Mouse (Mus musculus): ENCODE results near the gene Ints4. TPM values are rescaled to one million over a fixed set of nuclear protein-coding genes. Genes with fewer than 3 reads are reported as not detected.
A peak's percentile ranks its signal among the peaks of the same experiment; 100 is the strongest.

Gene Ints4
- polyA plus RNA-seq, 1 experiment from 2014 or later = 34.0 TPM

GRCm38 (mm10) chr7:97578361-97579066 lies 97.8 kb downstream of the Ints4 start:
- peak overlapping the region; percentile 80 to 100 for H3K4me3 ChIP-seq (ENCODE audit: control insufficient read depth in 1 of 2, insufficient read depth in 1 of 2, low read depth in 1 of 2, low read length in 2 of 2)
- H3K4me1 ChIP-seq (ENCODE audit: control insufficient read depth in 2 of 2, insufficient read depth in 2 of 2, low read length in 2 of 2) = peaks cover 0 to 18% of the 10 kb centered on the region in 2 experiments; a peak in 2 of 4 replicates
- peak overlapping the region; percentile 84 for H3K9ac ChIP-seq (ENCODE audit: low read length)
- H3K36me3 ChIP-seq (ENCODE audit: control insufficient read depth, insufficient read depth, low read length) = 0 out of 2 replicates have a peak, but pooled peaks cover 3% of the 10 kb centered on the region
- H3K27me3 ChIP-seq (ENCODE audit: control insufficient read depth, insufficient read depth, low read length) = no peaks in the 10 kb centered on the region
- WGBS = 29% methylated on average over 8 of the region's 8 CpGs
- H3K4me2 ChIP-seq (ENCODE audit: low read length) = peak overlapping the region; percentile 92
- peak overlapping the region; percentile 93 to 99 for H3K27ac ChIP-seq (replicated peaks in 1 of 2; ENCODE audit: control insufficient read depth in 1 of 2, insufficient read depth in 1 of 2, low read depth in 2 of 2, low read length in 2 of 2)
- peaks cover 3% of the 10 kb centered on the region; the same call in 1 of the 2 replicates for H3K9me3 ChIP-seq (ENCODE audit: control insufficient read depth, low read length)
- no peak for ATAC-seq (ENCODE audit: insufficient number of reproducible peaks, insufficient read depth, low FRiP score, low read depth)

DNA sequence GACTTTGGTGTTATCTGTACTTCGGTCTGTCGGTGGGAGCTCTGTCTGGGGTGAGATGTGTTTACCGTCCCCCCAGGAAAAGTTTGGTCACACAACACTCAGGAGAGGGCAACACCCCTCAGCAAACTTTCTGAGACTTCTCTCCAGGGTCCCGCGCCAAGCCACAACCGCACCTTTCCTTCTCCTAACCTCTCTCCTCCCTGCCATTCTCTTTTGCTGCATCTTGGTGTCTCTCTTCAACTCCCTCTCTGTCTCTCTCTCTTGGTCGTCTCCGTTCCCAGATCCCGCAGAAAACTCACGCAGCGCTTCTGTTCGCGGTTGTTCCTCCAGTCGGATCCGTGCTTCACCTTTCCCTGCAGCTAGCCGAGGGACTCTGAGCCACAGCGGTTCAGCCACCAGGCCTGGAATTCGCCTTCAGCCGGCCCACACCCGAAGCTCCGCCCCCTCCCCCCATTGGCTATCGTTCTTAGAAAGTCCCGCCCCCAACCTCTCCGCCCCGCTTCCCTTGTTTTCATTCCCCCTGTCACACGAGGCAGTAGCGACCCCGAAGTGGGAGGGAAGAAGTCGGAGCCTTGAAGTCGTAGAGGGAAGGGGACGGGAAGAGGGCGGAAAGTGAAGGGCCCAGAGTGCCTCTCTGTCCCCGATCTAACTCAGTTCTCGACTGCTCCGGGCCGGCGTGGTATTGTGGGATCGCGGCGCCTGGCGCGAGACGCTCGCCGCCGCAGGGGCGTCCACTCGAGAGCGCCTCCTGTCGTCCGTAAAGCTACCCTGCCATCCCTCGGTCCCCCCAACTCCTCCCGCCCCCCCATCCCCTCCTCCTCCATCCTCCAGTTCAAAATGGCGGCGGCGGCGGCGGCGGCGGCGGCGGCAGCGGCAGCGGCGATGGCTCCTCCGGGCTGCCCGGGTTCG lies 98.6 kb downstream of the Ints4 start, which contains the start of the genes Aamdc and Rsf1:
TSS of gene Aamdc (minus strand) at position 431 of the 909 bp plus-strand sequence.
TSS of gene Rsf1 (plus strand) at position 823 of the 909 bp plus-strand sequence.
- ATAC-seq (ENCODE audit: insufficient number of reproducible peaks, insufficient read depth, low FRiP score, low read depth) = peak; percentile 95
- Histone ChIP-seq H3K27me3 (ENCODE audit: control insufficient read depth, insufficient read depth, low read length) (no peaks in the 10 kb centered on the region), H3K4me2 (ENCODE audit: low read length) (peak within 1 kb of the TSS; percentile 92), H3K9me3 (ENCODE audit: control insufficient read depth, low read length) (peaks cover 3% of the 10 kb centered on the region; the same call in 1 of the 2 replicates), H3K4me3 (ENCODE audit: control insufficient read depth in 1 of 2, insufficient read depth in 1 of 2, low read depth in 1 of 2, low read length in 2 of 2) (peak within 1 kb of the TSS; percentile 80 to 100), H3K4me1 (ENCODE audit: control insufficient read depth in 2 of 2, insufficient read depth in 2 of 2, low read length in 2 of 2) (peaks cover 0 to 21% of the 10 kb centered on the region in 2 experiments; a peak in 2 of 4 replicates), H3K9ac (ENCODE audit: low read length) (peak within 1 kb of the TSS; percentile 100), H3K27ac (replicated peaks in 1 of 2; ENCODE audit: control insufficient read depth in 1 of 2, insufficient read depth in 1 of 2, low read depth in 2 of 2, low read length in 2 of 2) (peak within 1 kb of the TSS; percentile 95 to 99), H3K36me3 (ENCODE audit: control insufficient read depth, insufficient read depth, low read length) (0 out of 2 replicates have a peak, but pooled peaks cover 3% of the 10 kb centered on the region)
- under 1% methylated on average over 47 of the region's 68 CpGs for WGBS

DNA sequence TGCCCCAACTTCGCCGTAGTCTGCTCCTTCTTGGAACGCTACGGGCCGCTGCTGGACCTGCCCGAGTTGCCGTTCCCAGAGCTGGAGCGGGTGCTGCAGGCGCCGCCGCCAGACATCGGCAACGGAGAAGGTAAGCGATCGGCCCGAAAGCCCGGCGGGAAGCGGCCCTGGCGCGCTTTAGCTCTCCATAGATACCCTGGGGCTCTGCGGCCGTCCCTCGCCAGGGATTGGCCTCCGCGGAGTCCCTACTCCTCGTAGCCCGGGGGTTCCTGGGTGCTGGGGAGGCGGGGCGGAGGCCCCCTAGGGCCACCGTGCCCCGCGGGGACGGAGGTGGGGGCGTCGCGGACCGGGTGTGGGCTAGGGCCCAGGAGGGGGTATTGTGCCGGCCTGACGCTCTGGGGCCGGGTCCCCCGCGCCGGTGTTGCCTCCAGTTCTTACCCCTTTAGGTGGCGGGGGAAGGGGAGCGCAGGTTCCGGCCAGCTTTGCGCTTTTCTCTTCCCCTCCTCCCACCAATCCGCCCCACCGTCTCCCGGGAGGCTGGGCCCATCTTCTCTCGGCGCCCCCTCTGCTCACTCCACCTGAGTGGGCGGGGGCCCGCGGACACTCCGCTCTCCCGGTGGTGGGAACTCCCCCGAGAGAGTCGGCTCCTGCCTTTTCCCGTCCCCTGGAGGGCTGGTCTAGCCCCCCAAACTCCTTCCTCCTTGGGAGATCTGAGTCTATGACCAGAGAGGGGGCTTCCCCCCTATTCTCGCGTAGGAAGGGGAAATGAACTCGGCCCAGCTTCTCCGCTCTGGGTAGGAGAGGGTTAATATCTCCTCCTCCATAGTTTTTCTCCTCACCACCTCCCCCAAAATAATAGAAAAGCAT lies 99.5 kb downstream of the Ints4 start:
- Histone ChIP-seq H3K27ac (replicated peaks in 1 of 2; ENCODE audit: control insufficient read depth in 1 of 2, insufficient read depth in 1 of 2, low read depth in 2 of 2, low read length in 2 of 2) (peak overlapping the region; percentile 95 to 99), H3K4me3 (ENCODE audit: control insufficient read depth in 1 of 2, insufficient read depth in 1 of 2, low read depth in 1 of 2, low read length in 2 of 2) (peak overlapping the region; percentile 80 to 100), H3K4me2 (ENCODE audit: low read length) (peak overlapping the region; percentile 92), H3K36me3 (ENCODE audit: control insufficient read depth, insufficient read depth, low read length) (no peaks in the 10 kb centered on the region), H3K27me3 (ENCODE audit: control insufficient read depth, insufficient read depth, low read length) (no peaks in the 10 kb centered on the region), H3K9me3 (ENCODE audit: control insufficient read depth, low read length) (peaks cover 3% of the 10 kb centered on the region; the same call in 1 of the 2 replicates), H3K9ac (ENCODE audit: low read length) (peak overlapping the region; percentile 100), H3K4me1 (ENCODE audit: control insufficient read depth in 2 of 2, insufficient read depth in 2 of 2, low read length in 2 of 2) (peaks cover 0 to 25% of the 10 kb centered on the region in 2 experiments; a peak in 2 of 4 replicates)
- peak; percentile 42 for ATAC-seq (ENCODE audit: insufficient number of reproducible peaks, insufficient read depth, low FRiP score, low read depth)
- WGBS = 0% methylated on average over 47 of the region's 65 CpGs

GRCm38 (mm10) chr7:97580843-97581214 lies 100.1 kb downstream of the Ints4 start:
- H3K4me1 ChIP-seq (ENCODE audit: control insufficient read depth in 2 of 2, insufficient read depth in 2 of 2, low read length in 2 of 2) = peaks cover 0 to 25% of the 10 kb centered on the region in 2 experiments; a peak in 2 of 4 replicates
- H3K27me3 ChIP-seq (ENCODE audit: control insufficient read depth, insufficient read depth, low read length) = no peaks in the 10 kb centered on the region
- peak overlapping the region; percentile 100 for H3K9ac ChIP-seq (ENCODE audit: low read length)
- peak overlapping the region; percentile 95 to 99 for H3K27ac ChIP-seq (replicated peaks in 1 of 2; ENCODE audit: control insufficient read depth in 1 of 2, insufficient read depth in 1 of 2, low read depth in 2 of 2, low read length in 2 of 2)
- no peaks in the 10 kb centered on the region for H3K36me3 ChIP-seq (ENCODE audit: control insufficient read depth, insufficient read depth, low read length)
- H3K9me3 ChIP-seq (ENCODE audit: control insufficient read depth, low read length) = peaks cover 3% of the 10 kb centered on the region; the same call in 1 of the 2 replicates
- H3K4me3 ChIP-seq (ENCODE audit: control insufficient read depth in 1 of 2, insufficient read depth in 1 of 2, low read depth in 1 of 2, low read length in 2 of 2) = peak overlapping the region; percentile 80 to 100
- WGBS = 0% methylated on average over 11 of the region's 11 CpGs
- peak overlapping the region; percentile 92 for H3K4me2 ChIP-seq (ENCODE audit: low read length)
- ATAC-seq (ENCODE audit: insufficient number of reproducible peaks, insufficient read depth, low FRiP score, low read depth) = peak; percentile 60

GRCm38 (mm10) chr7:97588506-97588905 lies 107.8 kb downstream of the Ints4 start:
- no peaks in the 10 kb centered on the region for H3K27me3 ChIP-seq (ENCODE audit: control insufficient read depth, insufficient read depth, low read length)
- no peak overlapping the region for H3K27ac ChIP-seq (replicated peaks in 1 of 2; ENCODE audit: control insufficient read depth in 1 of 2, insufficient read depth in 1 of 2, low read depth in 2 of 2, low read length in 2 of 2)
- no peaks in the 10 kb centered on the region for H3K9me3 ChIP-seq (ENCODE audit: control insufficient read depth, low read length)
- H3K4me1 ChIP-seq (ENCODE audit: control insufficient read depth in 2 of 2, insufficient read depth in 2 of 2, low read length in 2 of 2) = peaks cover 10 to 31% of the 10 kb centered on the region in 2 experiments
- no peak overlapping the region for H3K9ac ChIP-seq (ENCODE audit: low read length)
- H3K4me3 ChIP-seq (ENCODE audit: control insufficient read depth in 1 of 2, insufficient read depth in 1 of 2, low read depth in 1 of 2, low read length in 2 of 2) = no peak overlapping the region
- ATAC-seq (ENCODE audit: insufficient number of reproducible peaks, insufficient read depth, low FRiP score, low read depth) = no peak
- H3K36me3 ChIP-seq (ENCODE audit: control insufficient read depth, insufficient read depth, low read length) = no peaks in the 10 kb centered on the region
- 67% methylated on average over 5 of the region's 5 CpGs for WGBS
- no peak overlapping the region for H3K4me2 ChIP-seq (ENCODE audit: low read length)

DNA sequence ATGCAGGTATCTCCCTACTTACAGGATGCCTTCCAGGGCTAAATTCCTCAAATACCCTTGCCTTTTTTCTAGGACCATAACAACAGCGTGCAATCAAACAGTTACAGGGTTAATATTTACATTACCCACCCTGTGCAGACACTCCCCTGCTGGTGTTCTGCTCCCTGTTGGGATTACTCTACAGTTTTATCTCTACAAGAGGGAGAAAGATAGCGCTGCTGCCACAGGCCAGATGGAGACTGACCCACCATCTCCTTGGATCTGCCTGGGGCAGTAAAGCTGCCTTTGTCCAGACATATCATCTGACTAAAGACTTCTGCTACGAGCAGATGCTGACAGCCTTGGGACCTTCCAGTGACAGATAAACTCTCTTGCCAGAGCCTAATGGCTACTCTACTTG lies 109.7 kb downstream of the Ints4 start:
- WGBS = 7% methylated on average over 3 of the region's 3 CpGs

More for the DNA sequence above, 109.7 kb downstream of the Ints4 start:
- Histone ChIP-seq H3K4me1 (ENCODE audit: control insufficient read depth in 2 of 2, insufficient read depth in 2 of 2, low read length in 2 of 2) (peaks cover 10 to 25% of the 10 kb centered on the region in 2 experiments), H3K4me2 (ENCODE audit: low read length) (no peak overlapping the region), H3K27ac (replicated peaks in 1 of 2; ENCODE audit: control insufficient read depth in 1 of 2, insufficient read depth in 1 of 2, low read depth in 2 of 2, low read length in 2 of 2) (no peak overlapping the region), H3K9ac (ENCODE audit: low read length) (no peak overlapping the region), H3K4me3 (ENCODE audit: control insufficient read depth in 1 of 2, insufficient read depth in 1 of 2, low read depth in 1 of 2, low read length in 2 of 2) (no peak overlapping the region), H3K9me3 (ENCODE audit: control insufficient read depth, low read length) (no peaks in the 10 kb centered on the region), H3K27me3 (ENCODE audit: control insufficient read depth, insufficient read depth, low read length) (no peaks in the 10 kb centered on the region), H3K36me3 (ENCODE audit: control insufficient read depth, insufficient read depth, low read length) (no peaks in the 10 kb centered on the region)
- no peak for ATAC-seq (ENCODE audit: insufficient number of reproducible peaks, insufficient read depth, low FRiP score, low read depth)
